Mouse (Mus musculus) kidney, adult 9 months (tissue): ENCODE measurements around the gene Invs.
A peak's percentile ranks its signal among the peaks of the same experiment; 100 is the strongest.

Source experiments
- DNase-seq: peaks from one replicate; pipeline ENCODE4 v3.0.0; 2022

Gene Invs

GRCm38 (mm10) chr4:48279498-48280134 lies at the start of gene Invs, which contains the start of gene Erp44:
Gene Invs (plus strand): TSS chr4:48279760.
Gene Erp44 (minus strand): TSS chr4:48279558.
- peak; percentile 99 for DNase-seq

- DNase-seq = no peak
Measured at GRCm38 (mm10) chr4:48236721-48237120, 42.8 kb upstream of the Invs start.

- no peak for DNase-seq
Measured at GRCm38 (mm10) chr4:48239046-48239445, 40.5 kb upstream of the Invs start.

GRCm38 (mm10) chr4:48242482-48242881 lies 37.1 kb upstream of the Invs start:
- no peak for DNase-seq

- DNase-seq = no peak
Measured at GRCm38 (mm10) chr4:48243737-48244136, 35.8 kb upstream of the Invs start.

GRCm38 (mm10) chr4:48244280-48244679 lies 35.3 kb upstream of the Invs start:
- no peak for DNase-seq

GRCm38 (mm10) chr4:48253266-48253665 lies 26.3 kb upstream of the Invs start:
- no peak for DNase-seq

- DNase-seq = no peak
Measured at GRCm38 (mm10) chr4:48258045-48258444, 21.5 kb upstream of the Invs start.

- DNase-seq = no peak
Measured at GRCm38 (mm10) chr4:48267683-48268082, 11.9 kb upstream of the Invs start.

- no peak for DNase-seq
Measured at GRCm38 (mm10) chr4:48268127-48268526, 11.4 kb upstream of the Invs start.

GRCm38 (mm10) chr4:48270532-48270931 lies 9.0 kb upstream of the Invs start:
- DNase-seq = no peak

GRCm38 (mm10) chr4:48271838-48272237 lies 7.7 kb upstream of the Invs start:
- DNase-seq = no peak

- peak; percentile 46 for DNase-seq
Measured at GRCm38 (mm10) chr4:48273119-48273829, 6.3 kb upstream of the Invs start.

GRCm38 (mm10) chr4:48275736-48276135 lies 3.8 kb upstream of the Invs start:
- no peak for DNase-seq

- DNase-seq = peak; percentile 77
Measured at GRCm38 (mm10) chr4:48277011-48277410, 2.5 kb upstream of the Invs start.

GRCm38 (mm10) chr4:48278757-48279497 lies 633 bp upstream of the Invs start:
- peak; percentile 44 for DNase-seq

- peak; percentile 62 for DNase-seq
Measured at GRCm38 (mm10) chr4:48281121-48281520, 1.6 kb downstream of the Invs start.

GRCm38 (mm10) chr4:48287086-48287757 lies 7.7 kb downstream of the Invs start:
- no peak for DNase-seq

GRCm38 (mm10) chr4:48314814-48315213 lies 35.3 kb downstream of the Invs start:
- no peak for DNase-seq

GRCm38 (mm10) chr4:48316036-48316435 lies 36.5 kb downstream of the Invs start:
- no peak for DNase-seq

GRCm38 (mm10) chr4:48321276-48321675 lies 41.7 kb downstream of the Invs start:
- DNase-seq = peak; percentile 5

GRCm38 (mm10) chr4:48322095-48322494 lies 42.5 kb downstream of the Invs start:
- DNase-seq = no peak

GRCm38 (mm10) chr4:48327192-48327591 lies 47.6 kb downstream of the Invs start:
- DNase-seq = no peak
